Mouse (Mus musculus): ENCODE measurements at regions not wholly inside any gene's neighbourhood (a gene's known extent, or its start where the extent isn't known, plus 50 kb on each side); places are given as distances from the start of the nearest gene placed in this dataset.

DNA sequence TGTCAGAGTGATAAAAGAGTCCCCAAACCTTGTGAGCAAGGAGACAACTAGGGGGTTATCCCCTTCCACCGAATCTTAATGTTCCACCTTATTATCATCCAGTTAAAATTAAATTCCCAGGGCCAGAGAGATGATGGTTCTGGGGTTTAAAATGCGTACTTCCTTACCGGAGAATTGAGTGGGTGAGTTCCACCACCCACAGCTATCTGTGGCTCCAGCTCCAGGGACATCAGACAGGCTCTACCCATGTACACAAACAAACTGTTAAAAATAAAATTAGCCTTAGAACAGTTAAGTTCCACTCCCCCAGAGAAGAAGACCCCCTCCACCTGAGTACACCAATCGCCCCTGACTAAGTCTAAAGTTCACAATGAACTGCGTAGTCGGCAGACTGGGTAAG lies 52.0 kb upstream of the Mgat5 start:
- DNase-seq (ENCODE audit: low read depth) = no peak

GRCm38 (mm10) chr1:127135521-127135920 lies 69.3 kb upstream of the Mgat5 start:
- DNase-seq (ENCODE audit: low read depth) = no peak

GRCm38 (mm10) chr1:127131871-127132270 lies 72.9 kb upstream of the Mgat5 start:
- no peak for DNase-seq (ENCODE audit: low read depth)

- DNase-seq (ENCODE audit: low read depth) = no peak
These were observed 80.0 kb upstream of the Mgat5 start for GRCm38 (mm10) chr1:127124862-127125261.

GRCm38 (mm10) chr1:127118019-127118418 lies 86.8 kb upstream of the Mgat5 start:
- no peak for DNase-seq (ENCODE audit: low read depth)

DNA sequence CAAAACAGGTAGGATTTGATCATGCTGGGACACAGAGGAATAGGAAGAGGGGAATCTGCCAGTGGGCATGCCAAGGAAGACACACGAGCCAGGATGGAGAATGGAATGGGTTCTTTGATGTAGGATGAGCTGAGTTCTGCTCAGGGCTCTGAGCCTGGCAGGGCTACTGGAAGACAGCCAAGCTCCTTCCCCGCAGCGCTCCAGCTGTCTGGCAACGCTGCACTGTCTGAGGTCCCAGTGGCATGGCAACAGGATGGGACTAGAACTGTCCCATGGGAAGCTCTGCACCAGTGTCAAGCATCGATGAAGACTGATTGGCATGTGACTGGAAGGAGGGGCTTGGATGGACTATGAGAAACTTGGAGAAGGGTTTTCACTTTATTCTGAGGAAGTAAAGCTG lies 97.3 kb upstream of the Mgat5 start:
- no peak for DNase-seq (ENCODE audit: low read depth)

DNA sequence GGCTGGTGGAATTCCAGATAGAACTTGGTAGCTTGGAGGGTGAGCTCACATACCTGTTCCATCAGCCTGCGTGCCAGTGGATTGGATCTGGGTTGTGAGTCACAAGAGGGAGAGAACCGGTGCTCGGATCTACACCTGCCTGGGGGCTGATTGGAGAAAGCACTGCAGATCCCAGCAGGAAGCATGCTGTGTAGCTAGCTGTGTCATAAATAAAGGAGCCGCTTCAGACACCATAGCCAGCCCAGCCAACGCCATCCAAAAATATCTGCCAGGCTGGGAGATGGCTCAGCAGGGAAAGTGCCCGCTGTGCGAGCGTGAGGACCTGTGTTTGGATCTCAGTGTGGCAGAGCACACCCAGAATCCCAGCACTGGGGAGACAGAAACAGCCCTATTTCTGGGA lies 99.0 kb upstream of the Mgat5 start:
- DNase-seq (ENCODE audit: low read depth) = no peak

DNA sequence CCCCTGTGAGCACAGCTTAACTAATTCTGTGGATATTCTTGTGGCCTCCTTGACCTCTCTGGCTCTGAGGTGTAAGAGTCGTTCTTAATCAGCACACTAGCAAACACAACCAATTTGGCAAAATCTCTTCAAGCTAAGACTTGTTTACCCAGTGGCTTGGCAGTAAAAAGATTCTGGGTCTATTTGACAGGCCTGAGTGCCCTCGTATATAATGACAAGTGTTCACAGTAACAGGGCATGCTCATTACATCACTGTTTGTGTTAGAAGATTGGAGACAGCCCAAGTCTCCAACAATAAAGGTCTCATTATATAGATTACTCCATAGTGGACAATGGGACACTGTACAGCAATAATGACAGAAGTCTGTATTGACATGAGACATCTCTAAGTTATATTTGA lies 101.2 kb upstream of the Mgat5 start:
- no peak for DNase-seq (ENCODE audit: low read depth)

- DNase-seq (ENCODE audit: low read depth) = no peak
These were observed 105.9 kb upstream of the Mgat5 start for GRCm38 (mm10) chr1:127098871-127099420.

DNA sequence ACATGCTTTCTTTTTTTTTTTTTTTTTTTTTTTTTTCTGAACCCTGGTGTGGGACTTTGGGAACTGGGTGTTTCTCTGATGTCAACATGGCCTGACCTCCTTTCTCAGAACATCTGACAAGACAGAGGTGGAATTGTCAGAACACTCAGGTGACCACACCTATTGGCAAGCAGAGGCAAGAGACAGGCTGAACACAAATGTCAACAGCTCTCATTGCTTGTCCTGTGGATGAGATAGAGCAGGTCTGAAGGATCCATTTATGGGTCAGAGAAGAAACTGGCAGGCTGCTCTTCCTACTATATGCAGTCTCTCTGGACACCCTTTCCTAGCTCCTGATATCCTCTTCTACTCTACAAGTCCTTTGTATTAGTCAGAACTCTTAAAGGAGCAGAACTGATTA lies 117.2 kb upstream of the Mgat5 start:
- no peak for DNase-seq (ENCODE audit: low read depth)

GRCm38 (mm10) chr1:127085988-127086387 lies 118.8 kb upstream of the Mgat5 start:
- DNase-seq (ENCODE audit: low read depth) = no peak

- DNase-seq (ENCODE audit: low read depth) = no peak
These were observed 121.0 kb upstream of the Mgat5 start for GRCm38 (mm10) chr1:127083761-127084308.

DNA sequence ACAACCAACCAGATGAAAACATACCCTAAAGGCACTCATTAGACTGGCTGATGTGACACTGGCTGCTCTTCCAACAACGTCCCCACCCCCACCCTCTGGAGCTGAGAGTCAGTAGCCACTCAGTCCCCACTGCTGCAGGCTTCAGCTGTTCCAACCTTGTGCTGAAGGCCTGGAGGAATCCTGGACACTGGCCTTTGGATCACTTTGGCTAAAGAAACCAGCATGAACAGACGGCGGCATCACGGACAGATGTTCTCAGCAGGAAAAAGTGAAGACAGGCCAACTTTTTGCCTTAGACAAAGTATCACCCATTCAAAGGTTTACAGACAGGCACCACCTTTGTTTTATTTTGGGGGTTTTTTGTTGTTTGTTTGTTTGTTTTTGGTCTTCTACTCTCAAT lies 125.8 kb upstream of the Mgat5 start:
- no peak for DNase-seq (ENCODE audit: low read depth)

DNA sequence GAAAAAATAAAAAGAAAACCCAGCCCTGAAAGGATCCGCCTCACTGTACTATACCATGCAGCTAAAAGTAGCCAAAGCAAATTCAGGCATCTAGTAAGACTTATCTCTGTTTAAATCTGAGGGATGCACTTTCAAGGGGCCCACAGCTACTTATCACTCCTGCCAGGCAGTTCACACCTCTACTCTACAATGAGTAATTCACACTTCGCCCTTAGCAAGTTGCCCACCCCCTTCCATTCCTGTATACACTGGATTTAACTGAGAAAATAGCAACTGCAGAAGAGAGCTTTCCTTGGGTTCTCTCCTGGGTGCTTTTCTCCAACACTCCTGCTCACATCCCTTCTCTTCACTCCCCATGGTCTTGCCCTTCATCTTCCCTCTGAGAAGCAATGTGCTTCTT lies 142.4 kb upstream of the Mgat5 start:
- DNase-seq (ENCODE audit: low read depth) = no peak

GRCm38 (mm10) chr1:127045711-127046420 lies 158.9 kb upstream of the Mgat5 start:
- no peak for DNase-seq (ENCODE audit: low read depth)

- DNase-seq (ENCODE audit: low read depth) = no peak
These were observed 170.1 kb upstream of the Mgat5 start for GRCm38 (mm10) chr1:127034748-127035147.

DNA sequence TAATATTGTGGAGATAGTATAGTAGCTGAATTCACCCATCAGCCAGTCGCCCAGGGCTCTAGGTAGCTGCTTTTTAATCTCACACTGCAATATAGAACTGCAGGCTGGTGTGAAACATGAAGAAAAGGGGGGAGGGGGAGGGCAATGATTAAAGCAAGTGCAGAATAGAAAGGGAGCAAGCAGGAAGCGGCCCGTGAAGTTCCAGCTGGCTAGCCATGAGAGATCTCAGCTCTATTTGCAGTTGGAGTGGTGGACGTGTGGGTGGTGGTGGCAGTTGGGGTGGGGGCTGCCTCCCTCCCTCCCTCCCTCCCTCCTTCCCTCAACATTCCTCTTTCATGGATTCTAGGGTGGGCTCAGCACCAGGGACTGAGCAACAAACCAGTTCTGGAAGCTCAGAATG lies 173.3 kb upstream of the Mgat5 start:
- DNase-seq (ENCODE audit: low read depth) = no peak

GRCm38 (mm10) chr1:127028872-127029497 lies 175.8 kb upstream of the Mgat5 start:
- DNase-seq (ENCODE audit: low read depth) = no peak

DNA sequence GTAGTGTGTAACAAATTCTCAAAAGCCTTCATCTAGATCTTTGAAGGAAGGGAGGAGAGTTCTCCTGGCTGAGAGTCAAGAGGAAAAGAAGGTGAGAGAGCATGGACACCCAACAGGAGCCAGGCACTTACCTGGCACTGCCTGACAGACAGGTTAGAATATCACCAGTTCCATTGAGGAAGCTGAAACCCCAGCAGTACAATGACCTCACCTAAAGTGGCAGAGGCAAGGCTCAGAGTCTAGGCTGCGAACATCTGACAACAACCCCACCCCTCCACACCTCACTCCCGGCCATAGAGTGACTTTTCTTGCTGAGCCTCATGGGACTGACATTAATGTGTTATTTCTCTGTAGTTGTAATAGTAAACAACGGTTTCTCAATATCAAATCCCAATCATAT lies 181.7 kb upstream of the Mgat5 start:
- no peak for DNase-seq (ENCODE audit: low read depth)

GRCm38 (mm10) chr1:127017698-127018097 lies 187.1 kb upstream of the Nckap5 start:
- no peak for DNase-seq (ENCODE audit: low read depth)

DNA sequence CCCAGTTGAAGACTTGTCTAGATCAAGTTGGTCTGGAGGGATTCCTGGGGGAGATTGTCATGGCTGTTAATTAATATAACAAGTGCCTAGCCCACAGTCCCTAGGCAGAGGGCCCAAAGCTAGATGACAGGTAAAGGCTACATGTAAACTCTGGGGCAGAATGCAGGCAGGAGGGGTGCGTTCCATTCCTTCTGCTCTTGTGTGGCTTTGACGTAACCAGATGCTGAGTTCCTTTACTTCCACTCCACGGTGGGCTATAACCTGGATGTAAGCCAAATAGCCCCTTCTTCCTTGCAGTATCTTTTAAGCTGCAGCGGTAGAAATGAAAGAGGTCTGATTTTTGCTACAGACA lies 185.3 kb upstream of the Nckap5 start:
- DNase-seq (ENCODE audit: low read depth) = no peak

GRCm38 (mm10) chr1:127015042-127015893 lies 184.7 kb upstream of the Nckap5 start:
- no peak for DNase-seq (ENCODE audit: low read depth)

GRCm38 (mm10) chr1:127011901-127012300 lies 181.3 kb upstream of the Nckap5 start:
- DNase-seq (ENCODE audit: low read depth) = peak; percentile 2

Measured in naive thymus-derived CD4-positive, alpha-beta T cell, adult 2 months (primary cell).